Mouse (Mus musculus) layer of hippocampus, adult 8-10 months (tissue): ENCODE results near the gene Akap13. TPM values are rescaled to one million over a fixed set of nuclear protein-coding genes. Genes with fewer than 3 reads are reported as not detected.

Source experiments
- DNase-seq, 2 experiments: peaks; one replicate each; pipeline ENCODE4 v3.0.0; 2022; ENCODE audit warnings: low spot score in 2 of 2
- total RNA-seq, 4 experiments: library from RNA; stranded (reverse); gene quantifications; 2 replicates each; pipeline ENCODE4 v1.2.4; 2022

The Akap13 gene
- total RNA-seq, 4 experiments from 2014 or later: 57.3 to 73.0 (median 61.3) TPM

DNA sequence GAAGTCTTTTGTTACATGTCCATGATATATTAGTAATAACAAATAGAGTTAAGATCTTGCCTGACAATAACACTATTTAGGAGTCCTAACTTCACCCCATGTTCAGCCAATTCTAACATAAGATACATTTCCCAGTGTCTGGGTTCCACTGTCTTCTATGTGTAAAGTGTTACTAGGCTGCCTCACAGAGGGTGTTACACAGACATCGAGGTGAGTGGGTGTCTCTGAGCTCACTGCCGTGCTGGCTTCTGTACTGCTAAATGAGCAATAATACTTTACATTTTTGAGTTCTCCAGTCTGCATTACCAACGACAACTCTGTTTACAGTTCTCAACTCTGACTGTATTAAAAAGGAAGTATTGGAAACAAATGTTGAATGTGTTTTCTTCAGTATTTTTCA lies 209.1 kb downstream of the Akap13 start:
- DNase-seq: no peak

GRCm38 (mm10) chr7:75666982-75667381 lies 211.6 kb downstream of the Akap13 start:
- no peak for DNase-seq

GRCm38 (mm10) chr7:75667531-75667930 lies 212.2 kb downstream of the Akap13 start:
- DNase-seq: no peak

GRCm38 (mm10) chr7:75668396-75668795 lies 213.1 kb downstream of the Akap13 start:
- no peak for DNase-seq

DNA sequence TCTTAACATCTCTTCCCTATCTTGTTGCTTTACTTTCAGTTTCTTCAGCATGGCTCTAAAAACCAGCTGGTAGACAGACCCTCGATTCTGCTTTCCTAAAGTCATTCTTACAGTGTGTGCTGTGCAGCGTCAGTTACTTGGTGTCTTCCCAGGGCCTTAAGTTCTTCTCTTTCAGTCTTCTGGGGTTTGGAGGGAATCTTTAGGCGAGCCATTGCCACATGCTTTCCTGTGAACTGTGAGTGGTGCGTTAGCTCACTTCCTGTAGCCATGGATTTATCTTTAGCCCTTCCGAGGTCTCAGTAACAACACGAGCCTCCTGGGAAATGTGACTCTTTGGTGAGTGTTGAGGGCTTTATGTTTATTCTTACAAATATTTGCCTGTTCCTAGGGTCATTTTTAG lies 214.1 kb downstream of the Akap13 start:
- DNase-seq: no peak

- DNase-seq: no peak
Measured at GRCm38 (mm10) chr7:75679631-75680030, 224.3 kb downstream of the Akap13 start.

DNA sequence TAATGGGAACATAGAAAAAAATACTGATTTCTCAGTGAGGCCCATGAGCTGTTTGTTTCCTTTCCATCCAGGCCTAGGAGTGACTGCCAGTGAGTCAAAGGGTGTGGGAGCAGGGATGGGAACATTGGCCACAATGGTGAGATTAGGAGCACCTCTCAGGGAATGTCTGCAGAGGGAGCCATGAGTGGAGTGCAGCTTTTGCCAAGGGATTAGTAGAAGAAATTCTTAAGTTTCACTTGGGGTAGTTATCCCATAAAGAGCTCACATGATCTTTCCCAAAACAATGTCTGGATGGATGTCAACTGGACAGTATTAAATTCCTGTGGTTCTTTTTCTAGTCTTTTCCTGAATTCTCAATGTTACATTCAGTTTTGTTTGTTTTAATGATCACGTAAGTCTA lies 227.6 kb downstream of the Akap13 start:
- no peak for DNase-seq

GRCm38 (mm10) chr7:75683410-75683809 lies 228.1 kb downstream of the Akap13 start:
- DNase-seq: no peak

- no peak for DNase-seq
Measured at GRCm38 (mm10) chr7:75684976-75685375, 229.6 kb downstream of the Akap13 start.

GRCm38 (mm10) chr7:75686046-75686826 lies 230.9 kb downstream of the Akap13 start:
- DNase-seq: no peak

DNA sequence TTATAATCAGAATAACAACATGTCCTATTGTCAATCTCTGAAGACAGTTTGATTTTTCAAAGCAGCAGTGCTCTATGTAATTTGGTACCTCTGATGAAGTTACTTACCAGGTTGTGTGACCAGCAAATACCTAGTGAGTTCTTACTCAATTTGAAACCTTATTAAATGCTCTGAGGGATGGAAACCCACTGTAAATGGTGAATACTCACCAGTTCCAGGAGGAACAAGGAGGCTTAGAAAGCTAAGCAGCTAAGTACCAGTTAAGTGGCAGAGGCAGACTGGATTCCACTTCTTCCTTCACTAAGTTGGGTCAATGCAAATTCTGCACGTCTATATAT lies 231.5 kb downstream of the Akap13 start:
- no peak for DNase-seq

DNA sequence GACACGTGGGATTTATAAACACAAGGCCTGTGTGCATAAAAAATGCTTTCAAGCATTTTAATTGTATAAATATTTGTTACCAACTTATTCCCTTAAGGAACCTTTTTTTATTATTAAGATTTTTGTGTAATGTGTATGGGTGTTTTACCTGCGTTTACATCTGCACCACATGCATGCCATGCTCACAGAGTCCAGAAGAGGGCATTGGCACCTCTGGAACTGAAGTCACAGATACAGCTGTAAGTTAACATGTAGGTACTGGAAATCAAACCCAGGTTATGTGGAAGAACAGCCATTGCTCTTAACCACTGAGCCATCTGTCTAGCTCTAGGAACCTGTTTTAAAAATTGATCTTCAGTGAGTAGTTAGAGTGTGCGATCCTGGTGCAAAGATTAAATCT lies 232.8 kb downstream of the Akap13 start:
- no peak for DNase-seq

- no peak for DNase-seq
Measured at GRCm38 (mm10) chr7:75694777-75695176, 239.4 kb downstream of the Akap13 start.

DNA sequence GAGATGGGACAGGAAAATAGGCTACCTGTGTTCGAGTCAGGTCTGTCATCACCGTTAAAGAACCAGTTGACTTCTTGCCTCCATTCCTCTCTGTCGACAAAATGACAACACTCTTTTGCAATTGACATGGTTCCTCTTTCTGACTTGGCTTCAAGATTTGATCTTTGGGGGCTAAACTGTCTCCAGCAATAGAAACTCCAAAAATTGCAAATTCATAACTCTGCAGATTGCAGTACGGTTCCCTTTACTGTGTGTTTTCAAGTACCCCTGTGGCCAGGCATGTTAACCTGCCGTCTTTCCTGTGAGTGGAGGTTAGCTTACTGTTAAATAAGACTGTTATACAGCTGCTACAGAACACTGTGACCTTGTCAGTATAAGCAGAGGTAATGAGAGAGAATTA lies 244.5 kb downstream of the Akap13 start:
- DNase-seq: no peak

- no peak for DNase-seq
Measured at GRCm38 (mm10) chr7:75700771-75701345, 245.5 kb downstream of the Akap13 start.

GRCm38 (mm10) chr7:75701761-75702160 lies 246.4 kb downstream of the Akap13 start:
- no peak for DNase-seq

- DNase-seq: no peak
Measured at GRCm38 (mm10) chr7:75702368-75702767, 247.0 kb downstream of the Akap13 start.

DNA sequence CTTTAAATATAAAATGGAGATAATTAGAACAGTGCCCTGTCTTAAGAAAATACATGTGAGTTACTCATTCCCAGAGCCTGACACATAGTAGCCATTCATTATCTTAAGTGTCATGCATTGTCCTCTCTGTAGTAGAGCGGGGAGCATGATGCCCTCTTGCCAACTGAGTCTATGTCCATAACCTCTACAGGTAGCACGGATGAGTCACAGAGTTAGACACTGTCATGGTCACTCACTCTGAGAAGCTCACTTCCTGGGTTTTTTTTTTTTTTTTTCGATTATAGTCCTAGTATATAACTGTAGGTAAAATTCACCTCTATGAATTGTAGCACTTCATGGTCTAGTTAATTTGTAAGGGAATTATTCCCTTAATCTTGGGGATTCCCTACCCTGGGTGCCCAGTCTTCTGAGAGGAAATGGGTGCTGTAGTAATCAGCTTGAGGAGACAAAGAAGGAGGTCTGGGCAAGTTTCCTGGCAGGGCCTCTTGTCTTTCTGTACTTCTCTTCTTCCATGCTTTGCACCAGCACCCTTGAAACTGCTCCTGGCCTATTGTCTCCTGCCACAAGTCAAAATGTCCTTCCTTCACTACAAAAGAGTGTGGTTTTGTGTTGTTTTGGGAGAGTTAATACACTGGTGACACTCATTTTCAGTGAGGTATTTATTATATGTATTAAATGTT lies 247.8 kb downstream of the Akap13 start:
- no peak for DNase-seq

DNA sequence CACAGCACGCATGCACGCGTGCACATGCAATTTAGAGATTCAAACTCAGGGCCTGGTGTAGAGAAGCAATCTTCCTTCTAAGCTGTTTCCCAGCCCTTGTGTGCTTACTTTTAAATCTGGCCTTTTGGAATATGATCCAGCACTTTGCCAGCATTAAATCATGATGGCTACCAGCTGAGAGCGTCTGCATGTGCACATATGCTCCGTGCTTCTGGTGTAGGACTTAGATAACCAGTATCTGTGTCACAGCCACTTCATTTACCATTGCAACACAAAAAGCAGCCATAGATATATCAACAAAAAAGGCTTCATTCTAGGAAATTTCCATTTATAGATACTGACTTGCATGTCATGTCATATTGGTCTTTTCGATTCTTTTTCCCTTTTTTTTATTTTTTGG lies 249.5 kb downstream of the Akap13 start:
- DNase-seq: no peak

DNA sequence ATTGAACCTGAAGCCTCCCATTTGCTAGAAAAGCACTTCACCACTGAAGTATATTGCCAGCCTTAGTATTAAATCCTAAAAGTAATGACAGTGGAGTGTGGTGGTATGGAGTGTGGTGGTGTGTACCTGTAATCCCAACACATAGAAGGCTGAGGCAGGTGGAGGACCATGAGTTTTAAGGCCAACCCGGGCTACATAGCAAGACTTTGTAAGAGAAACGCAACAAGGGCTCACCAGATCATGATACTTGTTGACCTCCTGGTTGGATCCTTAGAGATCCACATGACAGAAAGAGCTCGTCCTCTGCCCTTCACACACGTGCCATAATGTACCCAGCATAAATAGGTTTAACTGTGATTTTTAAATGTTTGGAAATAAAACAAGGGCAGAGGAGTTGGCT lies 254.6 kb downstream of the Akap13 start:
- DNase-seq: no peak

DNA sequence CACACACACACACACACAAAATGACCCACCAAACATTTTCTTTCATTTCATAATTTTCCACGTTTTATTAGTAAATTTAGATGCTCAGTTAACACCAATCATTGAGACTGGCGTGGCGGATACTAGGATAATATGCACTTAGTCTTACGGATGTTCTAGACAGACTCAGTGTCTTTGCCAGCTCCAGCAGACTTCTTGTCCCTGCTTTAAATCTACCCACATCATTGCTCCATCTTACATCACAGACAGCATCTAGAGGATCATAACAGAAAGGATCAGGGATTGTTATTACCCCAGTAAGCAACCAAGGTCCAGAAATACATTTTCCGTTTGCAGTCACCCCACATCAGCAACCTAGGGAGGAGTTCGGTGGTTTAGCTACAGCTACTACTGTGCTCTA lies 255.6 kb downstream of the Akap13 start:
- DNase-seq: no peak

GRCm38 (mm10) chr7:75711436-75711835 lies 256.1 kb downstream of the Akap13 start:
- DNase-seq: no peak

- no peak for DNase-seq
Measured at GRCm38 (mm10) chr7:75712808-75713207, 257.5 kb downstream of the Akap13 start.
